Mouse (Mus musculus): ENCODE results near the gene Gpr161. TPM values are rescaled to one million over a fixed set of nuclear protein-coding genes. Genes with fewer than 3 reads are reported as not detected.
A peak's percentile ranks its signal among the peaks of the same experiment; 100 is the strongest.
"Not testable (repeated sequence)": the region's sequence is repeated elsewhere in the genome, so short reads cannot be mapped to it uniquely, and the experiment has no call there.

The Gpr161 gene
- polyA plus RNA-seq, 1 experiment from 2014 or later: 1.1 TPM

DNA sequence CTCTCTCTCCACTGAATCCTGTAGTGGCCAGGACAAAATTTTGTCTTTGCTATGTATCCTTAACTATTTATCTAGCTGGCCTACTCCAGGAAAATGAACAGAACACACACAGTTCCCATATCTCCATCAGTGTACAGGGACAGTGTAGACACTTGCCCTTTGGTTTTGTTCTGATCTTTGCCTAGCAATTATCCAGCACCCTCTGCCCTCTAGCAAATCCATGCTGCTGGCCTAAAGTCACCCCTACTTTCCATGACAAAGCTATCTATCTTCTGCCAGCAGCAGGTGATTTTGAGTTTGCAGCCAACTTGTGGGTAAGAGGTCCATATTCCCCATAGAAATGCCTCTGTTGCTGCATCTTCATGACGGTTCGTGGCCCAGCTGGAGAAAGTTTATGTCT, 31.8 kb downstream of the Gpr161 start:
- 71% methylated on average over 2 of the region's 2 CpGs for WGBS
- Histone ChIP-seq H3K4me2 (ENCODE audit: low read depth, low read length) (no peak overlapping the region), H3K9ac (ENCODE audit: low read length) (no peak overlapping the region), H3K4me1 (ENCODE audit: control insufficient read depth, insufficient read depth, low read length) (0 out of 2 replicates have a peak, but pooled peaks cover 4% of the 10 kb centered on the region), H3K36me3 (ENCODE audit: control insufficient read depth, insufficient read depth, low read length) (no peaks in the 10 kb centered on the region), H3K27me3 (ENCODE audit: control insufficient read depth, insufficient read depth, low read length) (no peaks in the 10 kb centered on the region), H3K9me3 (replicated peaks; ENCODE audit: control insufficient read depth, low read length) (no peaks in the 10 kb centered on the region), H3K4me3 (replicated peaks; ENCODE audit: low read length) (no peak overlapping the region), H3K27ac (ENCODE audit: low read length) (no peak overlapping the region)
- ATAC-seq (ENCODE audit: insufficient read depth, low FRiP score): no peak

DNA sequence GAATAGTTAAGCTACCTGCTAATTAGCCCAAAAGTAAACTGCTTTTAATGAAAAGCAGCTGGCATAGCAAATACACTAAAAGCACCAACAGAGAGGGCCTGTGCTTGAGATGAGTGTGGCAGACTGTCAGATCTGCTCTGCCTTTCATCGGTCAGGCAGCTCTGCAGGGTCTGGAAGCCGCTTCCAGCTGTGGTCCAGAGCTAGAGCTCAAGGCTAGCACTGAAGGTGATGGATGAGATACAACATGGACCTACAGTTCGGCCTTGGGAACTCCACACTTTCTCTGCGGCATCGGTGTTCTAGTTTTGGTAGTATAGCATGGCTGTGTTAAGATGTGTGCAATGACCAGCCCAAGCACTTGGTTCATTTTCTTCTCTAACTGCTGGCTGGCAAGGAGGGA, 32.2 kb downstream of the Gpr161 start:
- WGBS: 55% methylated on average over 5 of the region's 5 CpGs
- H3K4me3 ChIP-seq (replicated peaks; ENCODE audit: low read length): no peak overlapping the region
- 0 out of 2 replicates have a peak, but pooled peaks cover 4% of the 10 kb centered on the region for H3K4me1 ChIP-seq (ENCODE audit: control insufficient read depth, insufficient read depth, low read length)
- no peaks in the 10 kb centered on the region for H3K27me3 ChIP-seq (ENCODE audit: control insufficient read depth, insufficient read depth, low read length)
- no peak overlapping the region for H3K27ac ChIP-seq (ENCODE audit: low read length)
- no peak overlapping the region for H3K4me2 ChIP-seq (ENCODE audit: low read depth, low read length)
- 0 out of 2 replicates have a peak, but pooled peaks have one; percentile 44 for ATAC-seq (ENCODE audit: insufficient read depth, low FRiP score)
- H3K9ac ChIP-seq (ENCODE audit: low read length): no peak overlapping the region
- no peaks in the 10 kb centered on the region for H3K9me3 ChIP-seq (replicated peaks; ENCODE audit: control insufficient read depth, low read length)
- H3K36me3 ChIP-seq (ENCODE audit: control insufficient read depth, insufficient read depth, low read length): no peaks in the 10 kb centered on the region

DNA sequence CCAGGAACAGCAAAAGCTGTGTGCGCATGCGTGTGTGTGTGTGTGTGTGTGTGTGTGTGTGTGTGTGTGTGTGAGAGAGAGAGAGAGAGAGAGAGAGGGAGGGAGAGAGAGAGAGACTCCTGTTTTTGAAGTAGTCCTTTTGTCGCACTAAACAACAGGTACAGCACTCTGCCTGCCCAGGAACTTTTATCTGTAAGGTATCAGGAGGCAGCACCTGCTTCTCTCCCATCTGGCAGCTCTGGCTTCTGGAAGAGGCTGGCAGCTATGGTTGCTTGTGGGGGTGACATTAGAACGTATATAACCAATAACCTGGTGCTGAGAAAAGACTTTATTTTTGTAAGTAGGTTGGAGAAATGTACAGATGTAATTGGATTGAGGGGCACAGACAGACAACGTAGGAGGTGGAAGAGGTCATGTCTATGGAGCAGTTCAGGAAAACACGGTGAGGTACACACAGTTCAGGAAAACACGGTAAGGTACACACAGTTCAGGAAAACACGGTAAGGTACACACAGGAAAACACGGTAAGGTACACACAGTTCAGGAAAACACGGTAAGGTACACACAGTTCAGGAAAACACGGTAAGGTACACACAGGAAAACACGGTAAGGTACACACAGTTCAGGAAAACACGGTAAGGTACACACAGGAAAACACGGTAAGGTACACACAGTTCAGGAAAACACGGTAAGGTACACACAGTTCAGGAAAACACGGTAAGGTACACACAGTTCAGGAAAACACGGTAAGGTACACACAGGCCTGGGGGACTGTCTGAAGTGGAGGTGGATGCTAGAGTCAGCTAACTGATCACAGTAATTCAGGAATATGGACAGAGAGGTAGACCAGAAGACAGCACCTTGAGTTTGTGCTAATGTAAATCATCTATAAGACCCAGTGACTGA, 33.0 kb downstream of the Gpr161 start:
- H3K27ac ChIP-seq (ENCODE audit: low read length); H3K36me3 ChIP-seq (ENCODE audit: control insufficient read depth, insufficient read depth, low read length); ATAC-seq (ENCODE audit: insufficient read depth, low FRiP score); H3K4me1 ChIP-seq (ENCODE audit: control insufficient read depth, insufficient read depth, low read length); H3K9ac ChIP-seq (ENCODE audit: low read length); H3K4me3 ChIP-seq (replicated peaks; ENCODE audit: low read length); H3K4me2 ChIP-seq (ENCODE audit: low read depth, low read length); H3K27me3 ChIP-seq (ENCODE audit: control insufficient read depth, insufficient read depth, low read length); H3K9me3 ChIP-seq (replicated peaks; ENCODE audit: control insufficient read depth, low read length): not testable (repeated sequence)
- WGBS: 92% methylated on average over 17 of the region's 17 CpGs

DNA sequence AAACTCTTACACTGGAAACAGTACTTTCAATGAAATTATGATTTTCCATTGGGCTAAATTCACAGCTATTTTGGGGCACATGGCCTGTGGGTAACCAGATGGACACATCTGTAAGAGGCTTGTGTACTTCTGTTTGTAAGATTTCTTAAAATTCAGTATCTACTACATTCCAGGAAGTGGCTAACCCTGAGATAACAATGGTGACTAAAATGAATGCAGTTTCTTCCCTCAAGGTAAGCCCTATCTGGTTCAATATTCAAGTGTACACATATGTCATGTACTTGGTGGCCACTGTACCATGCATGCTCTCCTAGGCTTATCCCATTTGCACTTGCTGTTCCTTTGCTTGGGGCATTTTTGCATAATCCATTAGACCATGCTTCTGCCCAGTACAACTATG, 35.3 kb downstream of the Gpr161 start:
- Histone ChIP-seq H3K27me3 (ENCODE audit: control insufficient read depth, insufficient read depth, low read length) (no peaks in the 10 kb centered on the region), H3K36me3 (ENCODE audit: control insufficient read depth, insufficient read depth, low read length) (no peaks in the 10 kb centered on the region), H3K4me2 (ENCODE audit: low read depth, low read length) (no peak overlapping the region), H3K4me1 (ENCODE audit: control insufficient read depth, insufficient read depth, low read length) (0 out of 2 replicates have a peak, but pooled peaks cover 4% of the 10 kb centered on the region), H3K9me3 (replicated peaks; ENCODE audit: control insufficient read depth, low read length) (no peaks in the 10 kb centered on the region), H3K9ac (ENCODE audit: low read length) (no peak overlapping the region), H3K4me3 (replicated peaks; ENCODE audit: low read length) (no peak overlapping the region), H3K27ac (ENCODE audit: low read length) (no peak overlapping the region)
- ATAC-seq (ENCODE audit: insufficient read depth, low FRiP score): no peak

DNA sequence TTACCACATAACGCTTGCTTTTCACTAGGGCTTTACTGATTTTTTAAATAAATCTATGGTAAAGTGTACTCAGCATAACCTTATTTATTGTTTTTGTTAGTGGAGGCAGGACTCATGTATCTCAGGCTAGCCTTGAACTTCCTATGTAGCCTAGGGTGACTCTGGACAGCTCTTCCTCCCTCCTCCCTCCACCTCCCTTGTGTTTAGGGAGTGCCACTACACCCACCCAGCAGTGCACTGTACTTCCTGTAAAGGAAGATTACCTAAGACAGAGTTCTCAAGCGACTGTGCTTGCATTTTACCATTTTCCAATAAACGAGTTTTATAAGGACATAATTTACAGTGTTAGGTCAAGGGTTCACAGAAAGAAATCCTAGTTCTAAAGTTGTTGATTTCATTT, 37.2 kb downstream of the Gpr161 start:
- Histone ChIP-seq H3K27me3 (ENCODE audit: control insufficient read depth, insufficient read depth, low read length) (no peaks in the 10 kb centered on the region), H3K36me3 (ENCODE audit: control insufficient read depth, insufficient read depth, low read length) (no peaks in the 10 kb centered on the region), H3K4me3 (replicated peaks; ENCODE audit: low read length) (no peak overlapping the region), H3K27ac (ENCODE audit: low read length) (no peak overlapping the region), H3K4me2 (ENCODE audit: low read depth, low read length) (no peak overlapping the region), H3K9ac (ENCODE audit: low read length) (no peak overlapping the region), H3K4me1 (ENCODE audit: control insufficient read depth, insufficient read depth, low read length) (0 out of 2 replicates have a peak, but pooled peaks cover under 1% of the 10 kb centered on the region), H3K9me3 (replicated peaks; ENCODE audit: control insufficient read depth, low read length) (no peaks in the 10 kb centered on the region)
- ATAC-seq (ENCODE audit: insufficient read depth, low FRiP score): no peak
- WGBS: 76% methylated on average over 3 of the region's 3 CpGs

DNA sequence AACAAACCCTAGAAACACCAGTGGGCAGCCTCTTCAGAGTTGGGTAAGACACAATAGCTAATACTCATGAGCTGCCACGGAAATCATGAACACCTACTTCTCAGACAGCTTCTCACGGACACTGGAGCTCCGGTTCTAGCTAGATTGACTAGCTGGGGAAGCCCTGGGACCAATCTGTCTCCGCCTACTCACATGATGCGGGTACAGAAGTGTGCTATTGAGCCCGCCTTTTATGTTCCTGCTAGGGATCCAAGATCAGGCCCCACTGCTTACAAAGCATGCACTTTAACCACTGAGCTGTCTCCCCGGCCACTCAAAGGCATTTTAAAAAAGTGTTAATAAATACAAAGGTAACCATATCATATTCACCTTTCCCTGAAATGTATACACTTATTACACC, 46.5 kb downstream of the Gpr161 start:
- Histone ChIP-seq H3K4me1 (ENCODE audit: control insufficient read depth, insufficient read depth, low read length) (no peaks in the 10 kb centered on the region), H3K4me2 (ENCODE audit: low read depth, low read length) (no peak overlapping the region), H3K4me3 (replicated peaks; ENCODE audit: low read length) (no peak overlapping the region), H3K9ac (ENCODE audit: low read length) (no peak overlapping the region), H3K27ac (ENCODE audit: low read length) (no peak overlapping the region), H3K27me3 (ENCODE audit: control insufficient read depth, insufficient read depth, low read length) (no peaks in the 10 kb centered on the region), H3K36me3 (ENCODE audit: control insufficient read depth, insufficient read depth, low read length) (no peaks in the 10 kb centered on the region), H3K9me3 (replicated peaks; ENCODE audit: control insufficient read depth, low read length) (no peaks in the 10 kb centered on the region)
- 65% methylated on average over 7 of the region's 7 CpGs for WGBS
- no peak for ATAC-seq (ENCODE audit: insufficient read depth, low FRiP score)

DNA sequence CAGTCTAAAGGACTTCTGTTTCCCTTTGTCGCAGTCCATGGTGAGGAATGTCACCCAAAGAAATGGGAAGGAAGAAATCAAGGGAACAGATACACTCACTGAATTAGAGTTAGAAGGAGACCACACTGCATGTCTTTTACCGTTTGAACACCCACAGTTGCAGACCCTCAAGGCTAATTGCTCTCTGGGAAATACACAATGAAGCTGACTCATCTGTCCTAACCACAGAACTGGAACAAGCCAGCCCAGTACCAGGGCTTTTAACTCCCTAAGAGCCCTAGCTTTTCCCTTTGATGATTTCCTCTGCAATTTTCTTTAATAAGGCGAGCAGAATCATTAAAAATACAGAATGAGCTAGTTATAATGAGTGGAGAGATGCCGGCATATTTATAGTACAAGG, 48.9 kb downstream of the Gpr161 start:
- Histone ChIP-seq H3K36me3 (ENCODE audit: control insufficient read depth, insufficient read depth, low read length) (no peaks in the 10 kb centered on the region), H3K27me3 (ENCODE audit: control insufficient read depth, insufficient read depth, low read length) (no peaks in the 10 kb centered on the region), H3K9ac (ENCODE audit: low read length) (no peak overlapping the region), H3K4me1 (ENCODE audit: control insufficient read depth, insufficient read depth, low read length) (no peaks in the 10 kb centered on the region), H3K4me2 (ENCODE audit: low read depth, low read length) (no peak overlapping the region), H3K27ac (ENCODE audit: low read length) (no peak overlapping the region), H3K9me3 (replicated peaks; ENCODE audit: control insufficient read depth, low read length) (no peaks in the 10 kb centered on the region), H3K4me3 (replicated peaks; ENCODE audit: low read length) (no peak overlapping the region)
- 71% methylated on average over 4 of the region's 4 CpGs for WGBS
- no peak for ATAC-seq (ENCODE audit: insufficient read depth, low FRiP score)

DNA sequence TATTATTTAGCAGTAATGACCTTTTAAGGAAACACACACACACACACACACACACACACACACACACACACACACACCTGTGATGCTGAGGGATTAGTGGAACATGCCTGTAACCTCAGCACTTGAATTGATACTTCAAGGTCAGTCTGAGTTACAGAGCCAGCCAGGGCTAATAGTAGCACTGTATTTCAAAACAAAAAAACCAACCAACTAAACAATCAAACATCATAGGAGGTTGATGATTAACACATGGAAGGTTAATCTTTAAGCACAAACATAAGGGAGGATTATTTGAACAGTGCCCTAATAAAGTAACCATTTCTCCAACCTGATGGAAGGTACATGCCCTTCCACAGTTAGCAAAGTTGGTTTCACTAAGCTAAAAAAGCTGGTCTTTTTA, 53.0 kb downstream of the Gpr161 start:
- Histone ChIP-seq H3K9me3 (replicated peaks; ENCODE audit: control insufficient read depth, low read length) (no peaks in the 10 kb centered on the region), H3K27ac (ENCODE audit: low read length) (no peak overlapping the region), H3K4me1 (ENCODE audit: control insufficient read depth, insufficient read depth, low read length) (no peaks in the 10 kb centered on the region), H3K36me3 (ENCODE audit: control insufficient read depth, insufficient read depth, low read length) (peaks cover 12% of the 10 kb centered on the region; the same call in 1 of the 2 replicates), H3K4me2 (ENCODE audit: low read depth, low read length) (no peak overlapping the region), H3K9ac (ENCODE audit: low read length) (no peak overlapping the region), H3K4me3 (replicated peaks; ENCODE audit: low read length) (no peak overlapping the region), H3K27me3 (ENCODE audit: control insufficient read depth, insufficient read depth, low read length) (no peaks in the 10 kb centered on the region)
- ATAC-seq (ENCODE audit: insufficient read depth, low FRiP score): peak; percentile 71; the same call in 1 of the 2 replicates

DNA sequence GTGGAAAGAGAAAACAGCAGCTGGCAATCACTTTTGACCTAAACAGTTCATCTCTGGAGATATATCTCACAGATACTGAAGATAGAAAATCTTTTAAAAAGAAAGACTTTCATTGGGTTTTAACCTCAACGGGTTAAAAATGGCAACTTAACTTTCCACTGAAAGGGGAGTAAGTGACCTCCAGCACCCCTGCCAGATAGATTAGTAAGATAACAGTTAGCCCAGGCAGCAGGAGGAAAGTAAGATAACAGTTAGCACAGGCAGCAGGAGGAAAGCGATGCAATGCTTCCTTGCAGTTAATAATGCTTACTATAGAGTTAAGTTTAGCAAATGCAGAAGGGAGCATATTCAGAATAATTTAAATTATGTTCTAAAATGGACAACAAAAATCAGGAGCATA, 60.8 kb downstream of the Gpr161 start:
- no peak overlapping the region for H3K9ac ChIP-seq (ENCODE audit: low read length)
- H3K4me1 ChIP-seq (ENCODE audit: control insufficient read depth, insufficient read depth, low read length): no peaks in the 10 kb centered on the region
- no peaks in the 10 kb centered on the region for H3K9me3 ChIP-seq (replicated peaks; ENCODE audit: control insufficient read depth, low read length)
- no peak overlapping the region for H3K4me3 ChIP-seq (replicated peaks; ENCODE audit: low read length)
- H3K36me3 ChIP-seq (ENCODE audit: control insufficient read depth, insufficient read depth, low read length): peaks cover 4% of the 10 kb centered on the region; the same call in 1 of the 2 replicates
- ATAC-seq (ENCODE audit: insufficient read depth, low FRiP score): no peak
- WGBS: 16% methylated on average over 2 of the region's 2 CpGs
- H3K27ac ChIP-seq (ENCODE audit: low read length): no peak overlapping the region
- H3K4me2 ChIP-seq (ENCODE audit: low read depth, low read length): no peak overlapping the region
- H3K27me3 ChIP-seq (ENCODE audit: control insufficient read depth, insufficient read depth, low read length): no peaks in the 10 kb centered on the region
